Mouse (Mus musculus) liver, embryonic 11.5 days (tissue): Measurements from ENCODE around the gene Slc52a3. TPM values are rescaled to one million over a fixed set of nuclear protein-coding genes. Genes with fewer than 3 reads are reported as not detected.
A peak's percentile ranks its signal among the peaks of the same experiment; 100 is the strongest.

ENCODE experiments used
- ATAC-seq: fragments of 200-750 bp; cut with Nextera tagmentation; replicated peaks from 2 replicates; pipeline ENCODE4 v1.8.0; 2017; ENCODE audit warnings: moderate number of reproducible peaks, mild to moderate bottlenecking, moderate TSS enrichment, moderate library complexity; ENCODE audit not compliant: low FRiP score
- DNase-seq: peaks from one replicate; pipeline ENCODE4 v3.0.0-alpha.2; 2017; ENCODE audit warnings: low spot score
- H3K27ac ChIP-seq: fragments of 300-500 bp; sonication (generic); 2 replicates; pipeline ENCODE4 v1.5.1; 2014; ENCODE audit warnings: mild to moderate bottlenecking, low read depth, low read length, control low read depth
- H3K27me3 ChIP-seq: fragments of 300-500 bp; sonication (generic); replicated peaks from 2 replicates; pipeline ENCODE4 v1.6.1; 2014; ENCODE audit warnings: low read length, mixed read lengths; ENCODE audit not compliant: control insufficient read depth, insufficient read depth
- H3K36me3 ChIP-seq: fragments of 300-500 bp; sonication (generic); 2 replicates; pipeline ENCODE4 v1.6.1; 2014; ENCODE audit warnings: mild to moderate bottlenecking, low read length, moderate library complexity, mixed read lengths; ENCODE audit not compliant: control insufficient read depth, insufficient read depth
- H3K4me1 ChIP-seq: fragments of 300-500 bp; sonication (generic); replicated peaks from 2 replicates; pipeline ENCODE4 v1.6.1; 2014; ENCODE audit warnings: low read length, mixed read lengths; ENCODE audit not compliant: control insufficient read depth, insufficient read depth
- H3K4me2 ChIP-seq: fragments of 300-500 bp; sonication (generic); 2 replicates; pipeline ENCODE4 v1.6.1; 2014; ENCODE audit warnings: mild to moderate bottlenecking, control low read depth, moderate library complexity
- H3K4me3 ChIP-seq: fragments of 300-500 bp; sonication (generic); 2 replicates; pipeline ENCODE4 v1.5.1; 2014; ENCODE audit warnings: low read depth, low read length, control low read depth
- H3K9ac ChIP-seq: fragments of 300-500 bp; sonication (generic); 2 replicates; pipeline ENCODE4 v1.6.1; 2014; ENCODE audit warnings: low read depth, low read length, control low read depth
- H3K9me3 ChIP-seq: fragments of 300-500 bp; sonication (generic); 2 replicates; pipeline ENCODE4 v1.6.1; 2016; ENCODE audit warnings: low read length, inconsistent platforms, mixed read lengths; ENCODE audit not compliant: control insufficient read depth
- WGBS: fragments of 180-500 bp; shearing (Covaris S2); extraction: QIAGEN DNeasy Blood & Tissue Kit; methylation state at CpG from one replicate; pipeline ENCODE4 v1.1.7; 2014; 5-methylcytosine and 5-hydroxymethylcytosine counted together
- polyA plus RNA-seq: library from polyadenylated mRNA; unstranded; fragments of >200 nt; fragmentation: Nextera tagmentation; extraction: Ambion mirVana; gene quantifications from 2 replicates; pipeline ENCODE4 v1.2.1, GENCODE M21; 2014

Gene Slc52a3
- polyA plus RNA-seq, 1 experiment from 2014 or later = 1.9 TPM

- DNase-seq = no peak
- Histone ChIP-seq H3K4me2 (no peak overlapping the region), H3K36me3 (no peaks in the 10 kb centered on the region), H3K4me1 (no peaks in the 10 kb centered on the region), H3K9me3 (no peaks in the 10 kb centered on the region), H3K9ac (no peak overlapping the region), H3K27ac (no peak overlapping the region), H3K27me3 (0 out of 2 replicates have a peak, but pooled peaks cover 3% of the 10 kb centered on the region), H3K4me3 (no peak overlapping the region)
- 58% methylated on average over 2 of the region's 2 CpGs for WGBS
- 0 out of 2 replicates have a peak, but pooled peaks have one; percentile 26 for ATAC-seq
Observed at GRCm38 (mm10) chr2:152011724-152012123, 15.4 kb downstream of the Slc52a3 start.

GRCm38 (mm10) chr2:152012222-152012621 is 15.9 kb downstream of the Slc52a3 start:
- DNase-seq (no peak), ATAC-seq (no peak)
- H3K4me3 ChIP-seq = no peak overlapping the region
- no peaks in the 10 kb centered on the region for H3K27me3 ChIP-seq
- no peaks in the 10 kb centered on the region for H3K36me3 ChIP-seq
- WGBS = 53% methylated on average over 4 of the region's 4 CpGs
- no peak overlapping the region for H3K27ac ChIP-seq
- H3K4me2 ChIP-seq = no peak overlapping the region
- H3K9ac ChIP-seq = no peak overlapping the region
- H3K4me1 ChIP-seq = no peaks in the 10 kb centered on the region
- H3K9me3 ChIP-seq = no peaks in the 10 kb centered on the region

GRCm38 (mm10) chr2:152012701-152013100 is 16.4 kb downstream of the Slc52a3 start:
- Histone ChIP-seq H3K4me2 (no peak overlapping the region), H3K36me3 (no peaks in the 10 kb centered on the region), H3K27ac (no peak overlapping the region), H3K9ac (no peak overlapping the region), H3K9me3 (no peaks in the 10 kb centered on the region), H3K4me3 (no peak overlapping the region), H3K27me3 (no peaks in the 10 kb centered on the region), H3K4me1 (no peaks in the 10 kb centered on the region)
- WGBS = 49% methylated on average over 2 of the region's 2 CpGs
- ATAC-seq = no peak
- no peak for DNase-seq

- H3K36me3 ChIP-seq = no peaks in the 10 kb centered on the region
- WGBS = 41% methylated on average over 4 of the region's 4 CpGs
- H3K27me3 ChIP-seq = no peaks in the 10 kb centered on the region
- H3K9ac ChIP-seq = no peak overlapping the region
- H3K9me3 ChIP-seq = no peaks in the 10 kb centered on the region
- H3K27ac ChIP-seq = no peak overlapping the region
- H3K4me1 ChIP-seq = no peaks in the 10 kb centered on the region
- DNase-seq = no peak
- ATAC-seq = no peak
- no peak overlapping the region for H3K4me2 ChIP-seq
- H3K4me3 ChIP-seq = no peak overlapping the region
Observed at GRCm38 (mm10) chr2:152015997-152016396, 19.7 kb downstream of the Slc52a3 start.

GRCm38 (mm10) chr2:152016666-152017065 is 20.4 kb downstream of the Slc52a3 start:
- Histone ChIP-seq H3K4me2 (no peak overlapping the region), H3K4me3 (no peak overlapping the region), H3K9me3 (no peaks in the 10 kb centered on the region), H3K36me3 (no peaks in the 10 kb centered on the region), H3K27me3 (no peaks in the 10 kb centered on the region), H3K4me1 (no peaks in the 10 kb centered on the region), H3K27ac (no peak overlapping the region), H3K9ac (no peak overlapping the region)
- 80% methylated on average over 9 of the region's 9 CpGs for WGBS
- ATAC-seq (no peak), DNase-seq (no peak)

- H3K27ac ChIP-seq = no peak overlapping the region
- 27% methylated on average over 6 of the region's 6 CpGs for WGBS
- no peaks in the 10 kb centered on the region for H3K36me3 ChIP-seq
- DNase-seq (no peak), ATAC-seq (no peak)
- no peak overlapping the region for H3K9ac ChIP-seq
- H3K27me3 ChIP-seq = no peaks in the 10 kb centered on the region
- no peak overlapping the region for H3K4me2 ChIP-seq
- H3K4me3 ChIP-seq = no peak overlapping the region
- no peaks in the 10 kb centered on the region for H3K4me1 ChIP-seq
- no peaks in the 10 kb centered on the region for H3K9me3 ChIP-seq
Observed at GRCm38 (mm10) chr2:152020255-152020654, 23.9 kb downstream of the Slc52a3 start.

GRCm38 (mm10) chr2:152022022-152022421 is 25.7 kb downstream of the Slc52a3 start:
- Histone ChIP-seq H3K27ac (no peak overlapping the region), H3K27me3 (0 out of 2 replicates have a peak, but pooled peaks cover 3% of the 10 kb centered on the region), H3K9me3 (no peaks in the 10 kb centered on the region), H3K4me3 (no peak overlapping the region), H3K9ac (no peak overlapping the region), H3K4me2 (no peak overlapping the region), H3K4me1 (no peaks in the 10 kb centered on the region), H3K36me3 (no peaks in the 10 kb centered on the region)
- no peak for ATAC-seq
- DNase-seq = no peak

GRCm38 (mm10) chr2:152024883-152025422 is 28.6 kb downstream of the Slc52a3 start:
- no peak overlapping the region for H3K4me2 ChIP-seq
- H3K27ac ChIP-seq = no peak overlapping the region
- DNase-seq (no peak), ATAC-seq (no peak)
- no peaks in the 10 kb centered on the region for H3K36me3 ChIP-seq
- 58% methylated on average over 11 of the region's 11 CpGs for WGBS
- H3K4me3 ChIP-seq = no peak overlapping the region
- H3K9ac ChIP-seq = no peak overlapping the region
- peaks cover 17% of the 10 kb centered on the region for H3K27me3 ChIP-seq
- H3K9me3 ChIP-seq = no peaks in the 10 kb centered on the region
- H3K4me1 ChIP-seq = 0 out of 2 replicates have a peak, but pooled peaks cover 3% of the 10 kb centered on the region
